Mouse (Mus musculus) MEL (cell line): ENCODE results near the gene Fchsd2. TPM values are rescaled to one million over a fixed set of nuclear protein-coding genes. Genes with fewer than 3 reads are reported as not detected.
A peak's percentile ranks its signal among the peaks of the same experiment; 100 is the strongest.

Experiments used
- DNase-seq: peaks from one replicate; pipeline ENCODE4 v3.0.0; 2011; ENCODE audit warnings: low read depth, low spot score
- H3K27ac ChIP-seq: 2 replicates; pipeline ENCODE4 v1.5.1; 2012; ENCODE audit warnings: low read depth, mild to moderate bottlenecking, control low read depth, low read length, moderate library complexity; ENCODE audit not compliant: control insufficient read depth
- H3K27me3 ChIP-seq, 2 experiments: fragments of 150-350 bp in 1 of 2; sonication (generic) in 1 of 2; 2 replicates each; pipeline ENCODE4 v1.6.1; 2012; ENCODE audit warnings: low read length in 2 of 2, mild to moderate bottlenecking in 2 of 2, improper control_type of control experiment in 1 of 2, moderate library complexity in 1 of 2; ENCODE audit not compliant: insufficient read depth in 2 of 2, control insufficient read depth in 1 of 2
- H3K36me3 ChIP-seq, 2 experiments: 2 replicates each; pipeline ENCODE4 v1.6.1; 2012 to 2014; ENCODE audit warnings: low read length in 2 of 2, improper control_type of control experiment in 1 of 2, inconsistent platforms in 1 of 2, mild to moderate bottlenecking in 1 of 2; ENCODE audit not compliant: insufficient read depth in 2 of 2, control insufficient read depth in 1 of 2
- H3K4me1 ChIP-seq, 2 experiments: fragments of 150-350 bp in 1 of 2; sonication (generic) in 1 of 2; 2 replicates each; pipeline ENCODE4 v1.6.1; 2012; ENCODE audit warnings: low read length in 2 of 2, improper control_type of control experiment in 1 of 2, mild to moderate bottlenecking in 1 of 2; ENCODE audit not compliant: insufficient read depth in 2 of 2, control insufficient read depth in 1 of 2
- H3K4me3 ChIP-seq, 2 experiments: fragments of 150-350 bp in 1 of 2; sonication (generic) in 1 of 2; 2 replicates each; pipeline ENCODE4 v1.5.1; 2012; ENCODE audit warnings: low read depth in 2 of 2, low read length in 2 of 2, mild to moderate bottlenecking in 2 of 2, moderate library complexity in 2 of 2, control low read depth in 1 of 2, improper control_type of control experiment in 1 of 2; ENCODE audit not compliant: control insufficient read depth in 1 of 2, insufficient read depth in 1 of 2
- H3K79me2 ChIP-seq: 2 replicates; pipeline ENCODE4 v1.6.1; 2012; ENCODE audit warnings: mild to moderate bottlenecking, low read length, moderate library complexity; ENCODE audit not compliant: control insufficient read depth, poor library complexity, insufficient read depth
- H3K9ac ChIP-seq: 2 replicates; pipeline ENCODE4 v1.6.1; 2012; ENCODE audit warnings: low read depth, mild to moderate bottlenecking, control low read depth, low read length, moderate library complexity; ENCODE audit not compliant: control insufficient read depth, poor library complexity, severe bottlenecking
- H3K9me3 ChIP-seq: fragments of 150-350 bp; sonication (generic); replicated peaks from 2 replicates; pipeline ENCODE4 v1.6.1; 2012; ENCODE audit warnings: mild to moderate bottlenecking, low read length, improper control_type of control experiment, moderate library complexity; ENCODE audit not compliant: insufficient read depth
- CHD1 ChIP-seq: IDR thresholded peaks from 2 replicates; pipeline ENCODE4 v1.6.1; 2012; ENCODE audit warnings: low read depth, mild to moderate bottlenecking, inconsistent platforms, low read length, improper control_type of control experiment
- CHD2 ChIP-seq: IDR thresholded peaks from 2 replicates; pipeline ENCODE4 v1.6.1; 2011; ENCODE audit warnings: low read length, improper control_type of control experiment
- EP300 ChIP-seq, 2 experiments: IDR thresholded peaks; 2 replicates each; pipeline ENCODE4 v1.6.1; 2011; ENCODE audit warnings: improper control_type of control experiment in 2 of 2, low read length in 2 of 2, low read depth in 1 of 2, mild to moderate bottlenecking in 1 of 2
- ETS1 ChIP-seq: IDR thresholded peaks from 2 replicates; pipeline ENCODE4 v1.6.1; 2012; ENCODE audit warnings: low read depth, mild to moderate bottlenecking, inconsistent platforms, low read length, improper control_type of control experiment, moderate library complexity
- GABPA ChIP-seq: IDR thresholded peaks from 2 replicates; pipeline ENCODE4 v1.6.1; 2012; ENCODE audit warnings: low read depth, mild to moderate bottlenecking, inconsistent platforms, low read length, improper control_type of control experiment, moderate library complexity
- GATA1 ChIP-seq: IDR thresholded peaks from 2 replicates; pipeline ENCODE4 v1.6.1; 2011; ENCODE audit warnings: low read depth, low read length, improper control_type of control experiment
- KAT2A ChIP-seq: conservative IDR thresholded peaks from 2 replicates; pipeline ENCODE4 v1.6.1; 2012; ENCODE audit warnings: low read depth, low read length, improper control_type of control experiment, inconsistent platforms
- MAX ChIP-seq: IDR thresholded peaks from 2 replicates; pipeline ENCODE4 v1.6.1; 2011; ENCODE audit warnings: low read length, improper control_type of control experiment
- MAZ ChIP-seq: IDR thresholded peaks from 2 replicates; pipeline ENCODE4 v1.6.1; 2012; ENCODE audit warnings: low read depth, mild to moderate bottlenecking, inconsistent platforms, low read length, improper control_type of control experiment
- MEF2A ChIP-seq: IDR thresholded peaks from 2 replicates; pipeline ENCODE4 v1.6.1; 2014; ENCODE audit warnings: low read depth, mild to moderate bottlenecking, inconsistent platforms, low read length, improper control_type of control experiment; ENCODE audit not compliant: poor library complexity, insufficient replicate concordance, severe bottlenecking; ENCODE audit errors: extremely low read depth
- MYB ChIP-seq: IDR thresholded peaks from 2 replicates; pipeline ENCODE4 v1.6.1; 2011; ENCODE audit warnings: mild to moderate bottlenecking, low read depth, low read length, improper control_type of control experiment
- NELFE ChIP-seq: IDR thresholded peaks from 2 replicates; pipeline ENCODE4 v1.6.1; 2011; ENCODE audit warnings: low read depth, low read length, improper control_type of control experiment
- POLR2AphosphoS2 ChIP-seq: IDR thresholded peaks from 2 replicates; pipeline ENCODE4 v1.6.1; 2011; ENCODE audit warnings: low read length, improper control_type of control experiment
- POLR2AphosphoS5 ChIP-seq: IDR thresholded peaks from 2 replicates; pipeline ENCODE4 v1.6.1; 2012; ENCODE audit warnings: low read depth, borderline replicate concordance, mild to moderate bottlenecking, inconsistent platforms, low read length, moderate library complexity, mixed read lengths
- SIN3A ChIP-seq: IDR thresholded peaks from 2 replicates; pipeline ENCODE4 v1.6.1; 2012; ENCODE audit warnings: low read length, improper control_type of control experiment, inconsistent platforms
- SMC3 ChIP-seq: IDR thresholded peaks from 2 replicates; pipeline ENCODE4 v1.6.1; 2011; ENCODE audit warnings: low read depth, low read length, improper control_type of control experiment
- TAL1 ChIP-seq: IDR thresholded peaks from 2 replicates; pipeline ENCODE4 v1.6.1; 2012; ENCODE audit warnings: mild to moderate bottlenecking, inconsistent platforms, low read length, moderate library complexity, mixed read lengths
- TBP ChIP-seq: IDR thresholded peaks from 2 replicates; pipeline ENCODE4 v1.8.0; 2011; ENCODE audit warnings: low read depth, low read length, improper control_type of control experiment
- USF1 ChIP-seq: IDR thresholded peaks from 2 replicates; pipeline ENCODE4 v1.6.1; 2014; ENCODE audit warnings: low read depth, mild to moderate bottlenecking, inconsistent platforms, low read length, improper control_type of control experiment, moderate library complexity
- USF2 ChIP-seq, 2 experiments: IDR thresholded peaks; 2 replicates each; pipeline ENCODE4 v1.6.1; 2011 to 2012; ENCODE audit warnings: improper control_type of control experiment in 2 of 2, low read length in 2 of 2, borderline replicate concordance in 1 of 2, inconsistent platforms in 1 of 2, low read depth in 1 of 2, mild to moderate bottlenecking in 1 of 2; ENCODE audit not compliant: insufficient read depth in 1 of 2
- ZC3H11A ChIP-seq: IDR thresholded peaks from 2 replicates; pipeline ENCODE4 v1.6.1; 2012; ENCODE audit warnings: low read depth, mild to moderate bottlenecking, inconsistent platforms, low read length, improper control_type of control experiment
- ZMIZ1 ChIP-seq: IDR thresholded peaks from 2 replicates; pipeline ENCODE4 v1.6.1; 2012; ENCODE audit warnings: low read depth, mild to moderate bottlenecking, inconsistent platforms, low read length, improper control_type of control experiment, moderate library complexity
- ZNF384 ChIP-seq: IDR thresholded peaks from 2 replicates; pipeline ENCODE4 v1.6.1; 2012; ENCODE audit warnings: low read depth, mild to moderate bottlenecking, inconsistent platforms, low read length, improper control_type of control experiment
- polyA plus RNA-seq, 2 experiments: library from polyadenylated mRNA; stranded (reverse) in 1 of 2; unstranded in 1 of 2; fragments of >175 nt in 1 of 2; fragments of >200 nt in 1 of 2; gene quantifications; 2 replicates each; pipeline versions ENCODE4 v1.2.1 to v1.2.4; 2012; ENCODE audit warnings: low replicate concordance in 2 of 2, low read depth in 1 of 2; ENCODE audit not compliant: insufficient read length in 2 of 2, insufficient read depth in 1 of 2, missing spikeins in 1 of 2
- total RNA-seq: library from RNA; depleted of rRNA; stranded (reverse); fragments of 300-350 nt; gene quantifications from 2 replicates; pipeline ENCODE4 v1.2.3, GENCODE M21; 2012

The Fchsd2 gene
- total and polyA plus RNA-seq, 3 experiments, result 3.9 to 6.3 TPM; not detected in 1

GRCm38 (mm10) chr7:101327263-101327662 is 234.6 kb downstream of the Fchsd2 start:
- TF ChIP-seq POLR2AphosphoS2 (no peak), MAX (no peak), NELFE (no peak), GABPA (no peak), EP300 (IDR thresholded peaks at IDR 0.05; ENCODE audit: low read depth in 1 of 2, low read length in 2 of 2) (no peak), MEF2A (no peak), MYB (no peak), TAL1 (no peak)
- no peaks in the 10 kb centered on the region; a peak in 1 of 4 replicates for H3K36me3 ChIP-seq
- H3K27me3 ChIP-seq, result no peaks in the 10 kb centered on the region
- H3K27ac ChIP-seq, result no peak overlapping the region
- no peaks in the 10 kb centered on the region for H3K79me2 ChIP-seq
- H3K4me1 ChIP-seq, result peaks cover 2 to 10% of the 10 kb centered on the region in 2 experiments
- H3K9me3 ChIP-seq, result no peaks in the 10 kb centered on the region
- no peak overlapping the region for H3K9ac ChIP-seq
- DNase-seq, result no peak
- H3K4me3 ChIP-seq, result no peak overlapping the region

GRCm38 (mm10) chr7:101327786-101328185 is 235.1 kb downstream of the Fchsd2 start:
- Histone ChIP-seq H3K36me3 (no peaks in the 10 kb centered on the region; a peak in 1 of 4 replicates), H3K9me3 (no peaks in the 10 kb centered on the region), H3K4me3 (no peak overlapping the region), H3K27ac (no peak overlapping the region), H3K4me1 (peaks cover 0 to 4% of the 10 kb centered on the region in 2 experiments; a peak in 2 of 4 replicates), H3K79me2 (no peaks in the 10 kb centered on the region), H3K27me3 (no peaks in the 10 kb centered on the region), H3K9ac (no peak overlapping the region)
- no peak for TF ChIP-seq TAL1
- TF ChIP-seq MYB, result no peak
- no peak for TF ChIP-seq MAZ
- TF ChIP-seq USF2 (IDR thresholded peaks at IDR 0.05; ENCODE audit: borderline replicate concordance in 1 of 2, insufficient read depth in 1 of 2, low read depth in 1 of 2, low read length in 2 of 2), result no peak
- no peak for TF ChIP-seq CHD1
- no peak for TF ChIP-seq ZNF384
- no peak for DNase-seq

- H3K79me2 ChIP-seq, result no peaks in the 10 kb centered on the region
- peak; percentile 74 for TF ChIP-seq ETS1
- no peak for TF ChIP-seq TBP
- no peak for TF ChIP-seq POLR2AphosphoS5
- TF ChIP-seq MAZ, result no peak
- TF ChIP-seq GATA1, result 0 out of 2 replicates have a peak, but pooled peaks have one; percentile 18
- no peak for TF ChIP-seq USF1
- TF ChIP-seq SMC3, result no peak
- TF ChIP-seq ZC3H11A, result no peak
- no peak for TF ChIP-seq ZNF384
- no peak for TF ChIP-seq ZMIZ1
- no peak for TF ChIP-seq CHD2
- no peak for TF ChIP-seq KAT2A
- TF ChIP-seq SIN3A, result 0 out of 2 replicates have a peak, but pooled peaks have one; percentile 34
- no peak overlapping the region for H3K4me3 ChIP-seq
- no peaks in the 10 kb centered on the region; a peak in 1 of 4 replicates for H3K4me1 ChIP-seq
- H3K27me3 ChIP-seq, result no peaks in the 10 kb centered on the region
- DNase-seq, result peak; percentile 35
- no peak overlapping the region for H3K27ac ChIP-seq
- H3K9ac ChIP-seq, result no peak overlapping the region
- no peaks in the 10 kb centered on the region for H3K36me3 ChIP-seq
- no peaks in the 10 kb centered on the region for H3K9me3 ChIP-seq
Observed at GRCm38 (mm10) chr7:101328621-101329158, 236.0 kb downstream of the Fchsd2 start.
